8 mouse cellular contexts compared by ENCODE assay signal in genomic region chr16:44332861-44333284, GRCm38 (mm10). TPM values are rescaled to one million over a fixed set of nuclear protein-coding genes. Genes with fewer than 3 reads are reported as not detected.
DNase-seq lines count a peak whose midpoint lies in the region; ATAC-seq and TF ChIP-seq lines count a peak whose summit lies in the region.

TSS of gene Sidt1 (minus strand) at chr16:44333196.

- peak within 1 kb of the TSS; percentile 45 for H3K4me3 ChIP-seq in kidney, adult 2 months (ENCODE audit: insufficient read depth, low read depth, low read length)
- H3K4me3 ChIP-seq in layer of hippocampus, adult 2 months: peak within 1 kb of the TSS; percentile 81
- H3K4me3 ChIP-seq in lung, embryonic 14.5 days (ENCODE audit: low read depth, low read length): peak within 1 kb of the TSS; percentile 58
- H3K4me3 ChIP-seq in olfactory bulb, adult 2 months (ENCODE audit: insufficient read depth, low read depth, low read length): peak within 1 kb of the TSS; percentile 67

- H3K4me1 ChIP-seq in kidney, adult 2 months (ENCODE audit: control insufficient read depth, insufficient read depth, low read length): no peaks in the 10 kb centered on the region
- no peaks in the 10 kb centered on the region for H3K4me1 ChIP-seq in lung, embryonic 14.5 days (ENCODE audit: insufficient read depth)
- peaks cover 6% of the 10 kb centered on the region for H3K4me1 ChIP-seq in olfactory bulb, adult 2 months (ENCODE audit: control insufficient read depth, insufficient read depth, low read length)

- no peaks in the 10 kb centered on the region for H3K9me3 ChIP-seq in lung, embryonic 14.5 days (ENCODE audit: low read depth, low read length)

- no peak for TF ChIP-seq POLR2A in kidney, adult 2 months (IDR thresholded peaks at IDR 0.05; ENCODE audit: low read depth, low read length)
- no peak for TF ChIP-seq POLR2A in olfactory bulb, adult 2 months (IDR thresholded peaks at IDR 0.05; ENCODE audit: insufficient read depth, low read depth, low read length)

- no peaks in the 10 kb centered on the region for H3K27me3 ChIP-seq in kidney, adult 2 months (replicated peaks; ENCODE audit: control insufficient read depth, insufficient read depth, low read length)
- H3K27me3 ChIP-seq in lung, embryonic 14.5 days (ENCODE audit: insufficient read depth, low read length): peaks cover 13% of the 10 kb centered on the region; the same call in 1 of the 2 replicates

- ATAC-seq in frontal cortex, adult (ENCODE audit: low TSS enrichment): peak; percentile 50
- ATAC-seq in lung, embryonic 14.5 days (ENCODE audit: insufficient read depth): peak; percentile 37; the same call in 1 of the 2 replicates

- no peaks in the 10 kb centered on the region for H3K36me3 ChIP-seq in kidney, adult 2 months (ENCODE audit: control insufficient read depth, insufficient read depth, low read length)
- no peaks in the 10 kb centered on the region for H3K36me3 ChIP-seq in lung, embryonic 14.5 days (ENCODE audit: insufficient read depth)

- peak within 1 kb of the TSS; percentile 100 for H3K4me2 ChIP-seq in lung, embryonic 14.5 days

- 9% methylated on average over 15 of the region's 15 CpGs for WGBS in kidney, adult 2 months
- 4% methylated on average over 15 of the region's 15 CpGs for WGBS in lung, embryonic 14.5 days
- 10% methylated on average over 15 of the region's 15 CpGs for WGBS in olfactory bulb, adult 2 months

- no peak for TF ChIP-seq CTCF in kidney, adult 2 months (conservative IDR thresholded peaks at IDR 0.05; ENCODE audit: insufficient read depth, insufficient read length, low read depth, low read length)
- TF ChIP-seq CTCF in layer of hippocampus, adult 2 months (conservative IDR thresholded peaks at IDR 0.05): peak; percentile 36; the same call in 1 of the 2 replicates
- no peak for TF ChIP-seq CTCF in lung, embryonic 14.5 days (IDR thresholded peaks at IDR 0.05; ENCODE audit: low read depth)
- no peak for TF ChIP-seq CTCF in olfactory bulb, adult 2 months (IDR thresholded peaks at IDR 0.05; ENCODE audit: insufficient read depth, low read depth, low read length)

- H3K27ac ChIP-seq in kidney, adult 2 months (ENCODE audit: insufficient read depth, low read depth, low read length): no peak within 1 kb of the TSS
- H3K27ac ChIP-seq in layer of hippocampus, adult 2 months: peak within 1 kb of the TSS; percentile 98
- no peak within 1 kb of the TSS for H3K27ac ChIP-seq in lung, embryonic 14.5 days (ENCODE audit: low read depth)
- H3K27ac ChIP-seq in olfactory bulb, adult 2 months (ENCODE audit: insufficient read depth, low read depth, low read length): no peak within 1 kb of the TSS

- DNase-seq in kidney, adult 2 months: peak; percentile 14
- DNase-seq in kidney, postnatal 10 days: no peak
- DNase-seq in cerebellum, adult 11-12 months: peak; percentile 75
- peak in 1 of 2 experiments; percentile 41 for DNase-seq in layer of hippocampus, adult 2 months (ENCODE audit: low spot score in 2 of 2)
- peak; percentile 40 for DNase-seq in lung, embryonic 14.5 days
- DNase-seq in MN1 (ENCODE audit: low spot score): no peak

- H3K9ac ChIP-seq in lung, embryonic 14.5 days: peak within 1 kb of the TSS; percentile 66

RNA-seq across cellular contexts. Expression of gene Sidt1, which starts in this region (rescaled TPM):
- 0.53 and 1.6 TPM in 2 replicates for polyA plus RNA-seq in kidney, adult 2 months (2012; rRNA removed)
- total RNA-seq in layer of hippocampus, adult 2 months (2021): 10 to 100 TPM; 43.5 to 45.0 TPM
- polyA plus RNA-seq in lung, embryonic 14.5 days (2014; fragmentation: Nextera tagmentation; extraction: Ambion mirVana): 0.20 and 0.26 TPM in 2 replicates
- polyA plus RNA-seq in olfactory bulb, adult 2 months (2012; ENCODE audit: insufficient read depth, insufficient read length, low replicate concordance, missing spikeins): not detected in 2 replicates

Comparison
In these comparisons a context has a peak if more than half of its experiments do, and no peak if none do; other contexts are left out.
1. DNase-seq: peak in kidney, adult 2 months (single experiment) and cerebellum, adult 11-12 months (single experiment); none in kidney, postnatal 10 days (single experiment) and MN1 (single experiment).
2. Peak in DNase-seq, ATAC-seq, H3K4me3 ChIP-seq, H3K9ac ChIP-seq and H3K4me2 ChIP-seq in lung, embryonic 14.5 days; RNA of the gene not detected or under 1 TPM.
3. Peak in every context shown above with its lines, with median percentiles within 50 percentile points of each other: H3K4me3 ChIP-seq.